Mouse (Mus musculus) spleen, adult 2 months (tissue): ENCODE data around the gene Iyd. TPM values are rescaled to one million over a fixed set of nuclear protein-coding genes. Genes with fewer than 3 reads are reported as not detected.

Experiments
- DNase-seq, 2 experiments: peaks; one replicate each; pipeline versions ENCODE4 v3.0.0 to v3.0.0-alpha.2; 2012 to 2021; ENCODE audit warnings: low spot score in 2 of 2, low read depth in 1 of 2
- H3K27ac ChIP-seq: fragments of 200-500 bp; 2 replicates; pipeline ENCODE4 v1.5.1; 2012; ENCODE audit warnings: low read length, inconsistent platforms; ENCODE audit not compliant: insufficient read depth
- H3K27me3 ChIP-seq: fragments of 200-500 bp; 2 replicates; pipeline ENCODE4 v1.6.1; 2012; ENCODE audit warnings: mild to moderate bottlenecking, moderate library complexity, low read length, inconsistent platforms; ENCODE audit not compliant: control insufficient read depth, insufficient read depth
- H3K36me3 ChIP-seq: fragments of 200-500 bp; 2 replicates; pipeline ENCODE4 v1.6.1; 2012; ENCODE audit warnings: mild to moderate bottlenecking, low read length, inconsistent platforms; ENCODE audit not compliant: control insufficient read depth, insufficient read depth
- H3K4me1 ChIP-seq: fragments of 200-500 bp; 2 replicates; pipeline ENCODE4 v1.6.1; 2011; ENCODE audit warnings: inconsistent platforms; ENCODE audit not compliant: control insufficient read depth, insufficient read depth, insufficient read length
- H3K4me3 ChIP-seq: fragments of 200-500 bp; 2 replicates; pipeline ENCODE4 v1.5.1; 2011; ENCODE audit warnings: mild to moderate bottlenecking, inconsistent platforms; ENCODE audit not compliant: insufficient read depth, insufficient read length; ENCODE audit errors: extremely low read depth
- CTCF ChIP-seq: fragments of 200-500 bp; IDR thresholded peaks from 2 replicates; pipeline ENCODE4 v1.5.1; 2011; ENCODE audit warnings: mild to moderate bottlenecking, inconsistent platforms; ENCODE audit not compliant: insufficient read depth, insufficient read length, insufficient replicate concordance; ENCODE audit errors: extremely low read depth
- POLR2A ChIP-seq: fragments of 200-500 bp; IDR thresholded peaks from 2 replicates; pipeline ENCODE4 v1.6.1; 2011; ENCODE audit warnings: low read depth, low read length, inconsistent platforms
- WGBS: fragments of 180-500 bp; shearing (Covaris S2); methylation state at CpG from one replicate; pipeline ENCODE4 v1.1.7; 2018; 5-methylcytosine and 5-hydroxymethylcytosine counted together
- polyA plus RNA-seq: library from polyadenylated mRNA; depleted of rRNA; stranded (reverse); fragments of >200 nt; gene quantifications from 2 replicates; pipeline ENCODE4 v1.2.3, GENCODE M21; 2012

The Iyd gene
- polyA plus RNA-seq, 1 experiment: not detected

DNA sequence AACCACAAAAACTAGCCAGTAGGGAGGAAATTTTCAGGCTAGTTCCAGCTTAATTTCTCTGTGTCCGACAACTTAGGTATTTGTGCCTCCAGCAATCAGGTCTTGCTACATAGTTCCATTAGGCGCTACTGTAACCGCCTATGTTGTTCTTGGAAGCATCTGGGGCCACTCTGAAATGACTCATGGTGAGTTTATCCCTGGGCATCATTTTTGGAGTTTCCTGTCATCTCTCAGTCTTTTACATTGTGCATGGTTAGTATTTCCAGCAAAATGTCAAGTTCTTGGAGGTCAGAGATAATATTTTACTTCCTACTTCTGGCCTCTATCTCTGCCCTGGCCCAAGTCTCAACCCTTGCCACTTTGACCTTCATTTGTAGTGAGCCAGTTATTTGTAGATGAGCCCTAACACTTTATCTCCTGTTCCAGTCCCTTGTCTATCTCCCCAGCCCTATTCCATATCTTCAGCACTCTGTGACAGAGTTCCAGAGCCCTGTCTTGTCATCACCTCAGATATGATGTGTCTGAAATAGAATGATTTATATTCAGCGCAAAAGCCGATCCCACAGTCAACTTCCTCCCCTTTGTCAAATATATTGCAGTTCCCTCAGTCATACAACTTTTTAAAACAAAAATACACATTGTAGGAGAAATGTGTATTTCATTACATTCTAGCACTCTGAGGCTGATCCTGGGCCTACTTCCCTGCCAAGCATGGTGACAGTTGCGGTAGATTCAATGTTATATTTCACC lies 16.8 kb upstream of the Iyd start:
- Histone ChIP-seq H3K36me3 (no peaks in the 10 kb centered on the region), H3K4me3 (no peak overlapping the region), H3K4me1 (no peaks in the 10 kb centered on the region), H3K27me3 (no peaks in the 10 kb centered on the region), H3K27ac (no peak overlapping the region)
- no peak for DNase-seq
- no peak for TF ChIP-seq POLR2A
- TF ChIP-seq CTCF: no peak
- 88% methylated on average over 6 of the region's 6 CpGs for WGBS

DNA sequence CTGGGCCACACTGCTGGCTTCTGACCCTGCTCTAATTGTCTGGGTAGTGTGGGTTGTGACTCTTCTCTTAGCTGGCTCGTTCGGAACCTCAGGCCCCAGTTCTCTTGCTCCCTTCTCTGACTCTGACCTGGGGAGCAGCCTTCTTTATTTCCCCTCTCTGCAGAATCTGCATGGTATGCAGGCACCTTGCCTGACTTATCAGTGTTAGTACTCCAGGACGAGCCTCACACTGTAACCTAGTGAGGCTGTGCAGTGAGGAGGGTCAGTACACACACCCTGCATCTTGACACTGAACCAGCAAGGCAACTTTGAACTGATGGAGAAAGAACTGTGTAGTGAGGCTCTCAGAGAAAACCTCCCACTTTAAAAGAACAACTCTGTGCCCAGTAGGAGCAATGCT lies 15.5 kb upstream of the Iyd start:
- DNase-seq: no peak
- Histone ChIP-seq H3K27me3 (no peaks in the 10 kb centered on the region), H3K4me3 (no peak overlapping the region), H3K4me1 (no peaks in the 10 kb centered on the region), H3K36me3 (no peaks in the 10 kb centered on the region), H3K27ac (no peak overlapping the region)
- TF ChIP-seq POLR2A (no peak), CTCF (no peak)
- 75% methylated on average over 3 of the region's 3 CpGs for WGBS

DNA sequence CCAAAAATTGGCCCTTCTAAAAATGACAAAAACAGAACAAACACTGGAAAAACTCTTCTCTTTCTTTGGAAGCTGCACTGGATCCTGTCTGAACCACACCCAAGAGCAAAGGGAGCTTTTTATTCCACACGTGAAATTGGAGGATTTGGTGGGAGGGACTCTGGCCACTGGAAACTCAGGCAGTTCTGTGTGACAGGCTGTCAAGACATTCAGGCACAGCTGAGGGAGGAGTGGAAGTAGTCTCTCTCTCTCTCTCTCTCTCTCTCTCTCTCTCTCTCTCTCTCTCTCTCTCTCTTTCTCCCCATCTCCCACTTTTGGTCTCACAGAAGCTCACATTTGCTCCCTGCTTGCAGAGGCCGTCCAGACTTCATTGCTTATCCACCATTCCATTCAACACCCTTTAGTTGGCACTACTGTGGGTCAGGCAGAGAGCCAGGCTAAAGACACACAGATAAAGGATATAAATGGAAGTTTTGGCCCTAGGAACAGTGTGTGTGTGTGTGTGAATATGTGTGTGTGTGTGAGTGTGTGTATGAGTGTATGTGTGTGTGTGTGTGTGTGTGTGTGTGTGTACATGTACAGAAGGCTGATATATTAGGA lies 14.5 kb upstream of the Iyd start:
- no peak overlapping the region for H3K27ac ChIP-seq
- TF ChIP-seq CTCF (no peak), POLR2A (no peak)
- H3K27me3 ChIP-seq: no peaks in the 10 kb centered on the region
- DNase-seq: no peak
- H3K4me1 ChIP-seq: no peaks in the 10 kb centered on the region
- no peak overlapping the region for H3K4me3 ChIP-seq
- 68% methylated on average over 2 of the region's 2 CpGs for WGBS
- no peaks in the 10 kb centered on the region for H3K36me3 ChIP-seq

DNA sequence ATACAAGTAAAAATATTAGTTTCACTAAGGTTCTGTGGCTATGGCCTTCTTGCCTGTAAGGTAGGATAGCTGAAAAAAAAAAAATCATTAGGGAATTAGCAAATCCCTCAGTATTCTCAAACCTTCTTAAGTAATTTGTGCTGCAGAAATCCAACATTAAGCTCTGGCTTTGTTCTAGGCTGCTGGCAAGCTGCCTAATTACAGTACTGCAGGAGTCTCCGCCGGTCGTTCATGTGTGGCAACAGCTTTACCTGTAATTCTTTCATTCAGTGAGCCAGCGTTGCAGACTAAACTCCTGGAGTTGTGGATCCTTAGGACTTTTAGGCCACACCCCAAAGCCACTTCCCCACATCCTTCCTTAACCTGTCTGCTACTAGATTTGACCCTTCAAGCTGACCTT lies 10.2 kb upstream of the Iyd start:
- no peak overlapping the region for H3K27ac ChIP-seq
- no peaks in the 10 kb centered on the region for H3K36me3 ChIP-seq
- no peaks in the 10 kb centered on the region for H3K4me1 ChIP-seq
- no peak overlapping the region for H3K4me3 ChIP-seq
- WGBS: 76% methylated on average over 4 of the region's 4 CpGs
- no peak for DNase-seq
- no peak for TF ChIP-seq CTCF
- no peak for TF ChIP-seq POLR2A
- no peaks in the 10 kb centered on the region for H3K27me3 ChIP-seq

DNA sequence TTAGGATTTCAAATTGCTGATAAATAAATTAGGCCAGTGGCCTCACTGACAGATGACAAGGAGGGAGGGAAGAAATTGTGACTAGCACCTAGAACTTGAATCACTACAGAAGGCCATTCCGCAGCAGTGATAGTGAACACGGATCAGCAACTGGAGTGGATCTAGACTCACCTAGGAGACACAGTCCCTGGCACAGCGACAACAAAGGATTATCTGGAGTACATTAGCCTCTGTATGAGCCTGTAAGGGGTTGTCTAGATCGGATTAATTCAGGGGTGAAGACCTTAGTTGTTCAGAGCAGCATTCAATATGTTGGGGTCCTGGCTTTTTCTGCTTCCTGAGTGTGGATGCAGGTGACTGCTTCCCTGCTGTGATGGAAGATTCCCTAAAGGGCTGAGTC lies 9.4 kb upstream of the Iyd start:
- DNase-seq: no peak
- WGBS: 88% methylated on average over 4 of the region's 4 CpGs
- no peak overlapping the region for H3K4me3 ChIP-seq

DNA sequence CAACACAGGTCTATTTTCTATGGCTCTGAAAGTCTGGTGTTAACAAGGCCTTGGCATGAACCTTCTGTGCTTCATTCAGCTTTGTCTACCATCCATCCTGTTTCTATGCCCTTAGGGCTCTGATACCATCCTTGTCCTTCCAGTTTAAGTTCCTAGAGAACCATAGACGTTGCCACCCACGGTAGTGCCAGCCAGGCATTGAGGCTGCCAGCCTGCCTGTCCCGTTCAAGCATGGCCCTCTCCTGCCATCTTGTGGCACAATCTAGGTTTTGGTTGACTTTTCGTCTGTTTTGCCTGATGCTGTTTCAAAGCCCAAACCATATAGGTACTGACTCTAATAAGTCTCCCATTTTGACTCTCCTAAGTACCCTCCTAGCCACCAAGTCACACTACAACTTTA lies 8.7 kb upstream of the Iyd start:
- H3K4me3 ChIP-seq: no peak overlapping the region
- H3K4me1 ChIP-seq: no peaks in the 10 kb centered on the region
- WGBS: 4% methylated on average over 4 of the region's 4 CpGs
- peak in 1 of 2 experiments; percentile 9 for DNase-seq
- no peak for TF ChIP-seq POLR2A
- TF ChIP-seq CTCF: peak; percentile 49; the same call in 1 of the 2 replicates
- H3K36me3 ChIP-seq: no peaks in the 10 kb centered on the region
- H3K27ac ChIP-seq: no peak overlapping the region
- H3K27me3 ChIP-seq: no peaks in the 10 kb centered on the region

More for the DNA sequence above, 9.4 kb upstream of the Iyd start:
- Histone ChIP-seq H3K27ac (no peak overlapping the region), H3K4me1 (no peaks in the 10 kb centered on the region), H3K36me3 (no peaks in the 10 kb centered on the region), H3K27me3 (no peaks in the 10 kb centered on the region)
- no peak for TF ChIP-seq CTCF
- TF ChIP-seq POLR2A: no peak

DNA sequence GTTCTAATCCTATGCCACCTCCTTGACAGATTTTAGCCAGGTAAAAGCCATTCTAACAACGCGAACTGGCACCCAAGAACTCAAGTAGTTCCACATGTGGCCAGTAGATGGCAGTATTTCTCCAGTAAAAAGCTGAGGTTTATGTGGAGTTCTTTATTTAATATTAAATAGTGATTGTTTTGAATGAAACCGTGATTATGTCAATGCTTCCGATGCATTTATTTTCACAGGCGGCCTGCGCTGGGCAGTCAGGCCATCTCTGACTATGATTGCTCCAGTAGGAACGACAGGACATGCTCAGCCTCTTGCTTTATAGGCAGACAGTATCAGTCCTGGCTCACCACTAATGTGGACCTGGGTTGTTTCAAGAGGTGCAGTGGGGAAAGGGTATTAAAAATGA lies 5.6 kb upstream of the Iyd start:
- Histone ChIP-seq H3K27ac (no peak overlapping the region), H3K4me1 (no peaks in the 10 kb centered on the region), H3K36me3 (no peaks in the 10 kb centered on the region), H3K4me3 (no peak overlapping the region), H3K27me3 (no peaks in the 10 kb centered on the region)
- no peak for TF ChIP-seq POLR2A
- TF ChIP-seq CTCF: 0 out of 2 replicates have a peak, but pooled peaks have one; percentile 4
- 7% methylated on average over 7 of the region's 7 CpGs for WGBS
- peak in 1 of 2 experiments; percentile 17 for DNase-seq
